Mouse (Mus musculus): ENCODE data around the gene Exosc2.

The Exosc2 gene

GRCm38 (mm10) chr2:31670551-31671035 is at the start of gene Exosc2:
Gene Exosc2 (plus strand): TSS chr2:31670715.
- ATAC-seq (ENCODE audit: insufficient number of reproducible peaks, low FRiP score, low TSS enrichment): peak; percentile 93

GRCm38 (mm10) chr2:31633531-31633930 is 37.0 kb upstream of the Exosc2 start:
- ATAC-seq (ENCODE audit: insufficient number of reproducible peaks, low FRiP score, low TSS enrichment): no peak

GRCm38 (mm10) chr2:31635281-31636137 is 35.0 kb upstream of the Exosc2 start:
- ATAC-seq (ENCODE audit: insufficient number of reproducible peaks, low FRiP score, low TSS enrichment): no peak

GRCm38 (mm10) chr2:31636138-31636741 is 34.3 kb upstream of the Exosc2 start:
- ATAC-seq (ENCODE audit: insufficient number of reproducible peaks, low FRiP score, low TSS enrichment): no peak

GRCm38 (mm10) chr2:31636742-31637141 is 33.8 kb upstream of the Exosc2 start:
- ATAC-seq (ENCODE audit: insufficient number of reproducible peaks, low FRiP score, low TSS enrichment): no peak

- ATAC-seq (ENCODE audit: insufficient number of reproducible peaks, low FRiP score, low TSS enrichment): no peak
These were observed 33.2 kb upstream of the Exosc2 start for GRCm38 (mm10) chr2:31637311-31637710.

- ATAC-seq (ENCODE audit: insufficient number of reproducible peaks, low FRiP score, low TSS enrichment): no peak
These were observed 32.7 kb upstream of the Exosc2 start for GRCm38 (mm10) chr2:31637807-31638206.

- ATAC-seq (ENCODE audit: insufficient number of reproducible peaks, low FRiP score, low TSS enrichment): no peak
These were observed 31.7 kb upstream of the Exosc2 start for GRCm38 (mm10) chr2:31638581-31639465.

- no peak for ATAC-seq (ENCODE audit: insufficient number of reproducible peaks, low FRiP score, low TSS enrichment)
These were observed 31.1 kb upstream of the Exosc2 start for GRCm38 (mm10) chr2:31639466-31639760.

GRCm38 (mm10) chr2:31639901-31640608 is 30.5 kb upstream of the Exosc2 start, which contains the start of gene Prdm12:
Gene Prdm12 (plus strand): TSS chr2:31640037.
- no peak for ATAC-seq (ENCODE audit: insufficient number of reproducible peaks, low FRiP score, low TSS enrichment)

GRCm38 (mm10) chr2:31640609-31641507 is 29.7 kb upstream of the Exosc2 start:
- no peak for ATAC-seq (ENCODE audit: insufficient number of reproducible peaks, low FRiP score, low TSS enrichment)

- no peak for ATAC-seq (ENCODE audit: insufficient number of reproducible peaks, low FRiP score, low TSS enrichment)
These were observed 29.0 kb upstream of the Exosc2 start for GRCm38 (mm10) chr2:31641508-31641830.

- ATAC-seq (ENCODE audit: insufficient number of reproducible peaks, low FRiP score, low TSS enrichment): no peak
These were observed 28.6 kb upstream of the Exosc2 start for GRCm38 (mm10) chr2:31641929-31642328.

- ATAC-seq (ENCODE audit: insufficient number of reproducible peaks, low FRiP score, low TSS enrichment): no peak
These were observed 16.3 kb upstream of the Exosc2 start for GRCm38 (mm10) chr2:31653971-31654853.

GRCm38 (mm10) chr2:31654854-31655559 is 15.5 kb upstream of the Exosc2 start:
- no peak for ATAC-seq (ENCODE audit: insufficient number of reproducible peaks, low FRiP score, low TSS enrichment)

GRCm38 (mm10) chr2:31656374-31656773 is 14.1 kb upstream of the Exosc2 start:
- ATAC-seq (ENCODE audit: insufficient number of reproducible peaks, low FRiP score, low TSS enrichment): no peak

GRCm38 (mm10) chr2:31662939-31663803 is 7.3 kb upstream of the Exosc2 start:
- no peak for ATAC-seq (ENCODE audit: insufficient number of reproducible peaks, low FRiP score, low TSS enrichment)
